Mouse (Mus musculus) kidney, postnatal 10 days (tissue): ENCODE data around the gene 1700003E16Rik.

Source experiments
- DNase-seq: peaks from one replicate; pipeline ENCODE4 v3.0.0; 2021; ENCODE audit warnings: mixed read lengths

The 1700003E16Rik gene

GRCm38 (mm10) chr6:83156259-83156684 is at the start of gene 1700003E16Rik, which contains the start of gene Wdr54:
1700003E16Rik (plus strand) TSS chr6:83156404.
Wdr54 (minus strand) TSS chr6:83156397.
- DNase-seq, result peak; percentile 74

DNA sequence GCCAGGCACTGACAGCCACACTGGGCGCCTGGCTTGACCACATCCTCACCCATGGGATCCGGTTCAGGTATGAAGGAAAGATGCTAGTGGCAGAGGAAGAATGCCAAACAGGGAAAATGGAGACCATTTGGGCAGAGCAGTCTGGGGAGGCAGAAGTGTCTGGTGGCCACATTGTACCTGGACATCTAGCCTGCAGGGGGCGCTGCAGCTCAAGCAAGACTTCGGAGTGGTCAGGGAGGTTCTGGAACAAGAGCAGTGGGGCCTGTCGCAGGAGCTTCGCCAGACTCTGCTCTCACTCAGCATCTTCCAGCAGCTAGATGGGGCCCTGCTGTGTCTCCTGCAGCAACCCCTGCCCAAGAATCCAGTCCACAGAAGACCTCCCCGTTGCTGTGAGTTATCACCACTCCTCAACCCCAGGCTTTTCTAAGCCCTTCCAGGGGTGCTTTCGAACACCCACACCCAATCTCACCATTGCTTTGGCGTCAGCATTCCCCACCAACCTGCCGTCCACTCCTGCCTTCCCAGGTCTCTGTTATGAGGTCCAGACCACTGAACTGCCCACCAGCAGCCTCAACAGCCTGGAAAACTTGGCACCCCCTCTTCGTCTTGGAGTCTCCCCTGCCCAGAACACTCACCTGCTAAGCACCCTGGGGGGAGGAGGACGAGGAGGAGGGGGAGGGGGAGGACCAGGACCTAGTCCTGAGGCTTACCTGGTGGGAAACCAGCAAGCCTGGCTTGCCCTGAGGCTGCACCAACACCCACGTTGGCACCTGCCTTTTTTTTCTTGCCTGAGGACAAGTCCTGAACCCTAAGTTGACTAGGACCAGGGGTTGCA is 48.4 kb upstream of the 1700003E16Rik start:
- peak; percentile 89 for DNase-seq

- peak; percentile 90 for DNase-seq
Measured at GRCm38 (mm10) chr6:83108762-83109668, 47.2 kb upstream of the 1700003E16Rik start, which contains the start of gene Mrpl53. Mrpl53 (plus strand) TSS chr6:83109040.

DNA sequence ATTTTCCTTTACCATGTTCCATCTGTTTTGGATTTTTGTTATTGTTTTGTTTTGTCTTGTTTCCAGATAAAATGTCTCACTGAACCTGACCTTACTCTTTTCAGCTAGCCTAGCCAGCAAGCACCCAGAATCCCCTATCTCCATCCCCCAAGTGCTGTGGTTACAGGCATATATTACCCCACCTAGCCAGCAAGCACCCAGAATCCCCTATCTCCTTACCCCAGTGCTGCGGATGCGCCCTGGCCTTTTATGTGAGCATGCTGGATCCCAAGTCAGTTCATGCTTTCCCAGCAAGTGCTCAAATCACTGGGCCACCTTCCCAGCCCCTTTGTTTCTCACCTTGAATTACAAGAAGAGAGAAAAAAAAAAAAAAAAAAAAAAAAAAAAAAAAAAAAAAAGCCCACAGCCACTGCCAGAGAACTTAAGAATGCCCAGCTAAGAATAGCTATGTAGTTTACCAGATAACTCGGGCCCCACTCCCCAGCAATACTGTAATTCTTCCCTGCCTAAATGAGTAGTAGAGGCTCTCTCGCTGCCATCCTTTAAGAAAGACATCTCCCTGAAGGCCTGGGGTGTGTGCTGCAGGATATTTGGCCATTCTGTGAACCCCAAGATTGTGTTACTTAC is 44.6 kb upstream of the 1700003E16Rik start:
- DNase-seq, result no peak

DNA sequence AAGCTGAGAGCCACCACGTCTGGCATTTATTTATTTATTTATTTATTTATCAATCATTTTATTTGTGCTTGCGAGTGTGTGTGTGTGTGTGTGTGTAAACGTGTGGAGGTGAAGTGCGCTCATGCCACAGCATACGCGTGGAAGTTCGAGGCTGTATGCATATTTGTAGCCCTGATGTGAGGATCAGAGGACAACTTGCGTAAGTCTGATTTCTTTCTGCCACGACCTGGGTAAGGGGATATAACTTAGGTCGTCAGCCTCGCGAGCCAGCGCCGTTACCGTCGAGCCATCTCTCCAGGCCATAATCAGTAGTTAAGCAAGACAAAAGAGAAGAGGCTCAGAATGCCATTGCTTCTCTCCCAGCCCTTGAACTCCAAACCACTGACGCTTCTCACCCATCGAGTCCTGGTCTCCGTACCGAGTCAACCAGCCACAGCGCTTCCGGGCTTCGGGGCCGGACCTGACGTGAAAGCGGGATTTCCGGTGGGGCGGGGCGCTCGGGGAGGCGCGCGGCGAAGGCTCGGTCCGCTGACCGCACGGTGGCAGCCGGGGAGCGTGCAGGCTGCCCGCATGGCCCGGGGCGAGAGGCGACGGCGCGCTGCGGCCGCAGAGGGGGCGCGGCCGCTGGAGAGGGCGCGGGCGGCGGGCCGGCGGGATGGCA is 41.1 kb upstream of the 1700003E16Rik start, which contains the start of gene Mogs:
TSS of gene Mogs (plus strand) at position 486 of the 661 bp plus-strand sequence.
- DNase-seq, result peak; percentile 98

DNA sequence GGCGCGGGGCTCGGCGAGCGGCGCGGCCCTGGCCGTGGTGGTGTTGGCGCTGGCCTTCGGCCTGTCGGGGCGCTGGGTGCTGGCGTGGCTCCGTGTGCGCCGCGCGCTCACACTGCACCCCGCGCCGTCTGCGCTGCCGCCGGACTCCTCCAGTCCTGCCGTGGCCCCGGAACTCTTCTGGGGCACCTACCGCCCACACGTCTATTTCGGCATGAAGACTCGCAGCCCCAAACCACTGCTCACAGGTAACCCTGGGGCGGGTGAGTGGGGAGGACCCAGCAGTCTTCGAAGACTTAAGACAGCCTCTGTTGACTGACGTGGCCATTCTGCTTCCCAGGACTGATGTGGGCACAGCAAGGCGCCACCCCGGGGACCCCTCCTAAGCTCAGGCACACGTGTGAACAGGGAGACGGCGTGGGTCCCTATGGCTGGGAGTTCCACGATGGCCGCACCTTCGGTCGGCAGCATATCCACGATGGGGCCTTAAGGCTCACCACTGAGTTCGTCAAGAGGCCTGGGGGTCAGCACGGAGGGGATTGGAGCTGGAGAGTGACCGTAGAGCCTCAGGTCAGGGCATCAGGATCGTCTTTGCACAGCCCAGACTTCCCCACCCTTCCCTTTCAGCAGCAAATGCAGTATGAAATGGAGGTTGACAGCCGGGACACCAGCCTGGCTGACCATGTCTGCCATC is 40.4 kb upstream of the 1700003E16Rik start:
- DNase-seq, result no peak

- DNase-seq, result peak; percentile 11
Measured at GRCm38 (mm10) chr6:83116373-83117164, 39.6 kb upstream of the 1700003E16Rik start.

- DNase-seq, result no peak
Measured at GRCm38 (mm10) chr6:83117165-83117438, 39.1 kb upstream of the 1700003E16Rik start.

GRCm38 (mm10) chr6:83117616-83118015 is 38.6 kb upstream of the 1700003E16Rik start:
- peak; percentile 21 for DNase-seq

DNA sequence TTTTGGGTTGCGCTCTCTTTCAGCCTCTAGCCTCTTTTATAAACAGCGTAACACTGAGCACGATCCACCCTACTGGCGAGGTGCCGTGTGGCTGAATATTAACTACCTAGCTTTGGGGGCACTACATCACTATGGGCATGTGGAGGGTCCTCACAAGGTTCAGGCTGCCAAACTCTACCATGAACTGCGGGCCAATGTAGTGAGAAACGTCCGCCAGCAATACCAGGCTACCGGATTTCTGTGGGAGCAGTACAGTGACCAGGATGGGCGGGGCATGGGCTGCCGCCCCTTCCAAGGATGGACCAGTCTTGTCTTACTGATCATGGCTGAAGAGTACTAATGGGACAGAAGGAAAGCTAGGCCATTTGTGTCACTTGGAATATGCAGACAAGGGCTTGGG is 37.8 kb upstream of the 1700003E16Rik start:
- peak; percentile 20 for DNase-seq

GRCm38 (mm10) chr6:83118825-83119733 is 37.1 kb upstream of the 1700003E16Rik start:
- DNase-seq, result peak; percentile 14

DNA sequence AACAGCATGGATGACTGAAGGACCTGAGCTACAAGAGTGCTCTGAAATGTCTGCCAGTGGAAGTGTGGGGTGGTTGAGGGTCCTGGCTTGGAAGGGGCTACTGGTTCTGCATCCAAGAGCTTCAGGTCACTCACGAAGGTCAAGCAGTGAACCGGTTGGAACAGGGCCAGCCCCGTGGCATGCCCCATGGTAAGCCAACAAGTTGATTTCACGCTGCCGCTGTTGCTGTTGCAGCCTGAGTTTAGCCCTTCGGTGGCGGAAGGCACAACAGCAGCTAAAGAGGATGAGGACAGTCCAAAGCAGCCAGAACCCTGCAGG is 36.5 kb upstream of the 1700003E16Rik start:
- DNase-seq, result peak; percentile 66

GRCm38 (mm10) chr6:83120930-83121862 is 35.0 kb upstream of the 1700003E16Rik start, which contains the start of gene Wbp1:
Wbp1 (minus strand) TSS chr6:83121559.
- DNase-seq, result peak; percentile 95

GRCm38 (mm10) chr6:83121863-83122710 is 34.1 kb upstream of the 1700003E16Rik start:
- peak; percentile 50 for DNase-seq

GRCm38 (mm10) chr6:83122961-83123360 is 33.2 kb upstream of the 1700003E16Rik start:
- no peak for DNase-seq

- peak; percentile 95 for DNase-seq
Measured at GRCm38 (mm10) chr6:83124851-83125312, 31.3 kb upstream of the 1700003E16Rik start.

GRCm38 (mm10) chr6:83125331-83125730 is 30.9 kb upstream of the 1700003E16Rik start, which contains the start of gene Ino80b:
Ino80b (minus strand) TSS chr6:83125431.
- no peak for DNase-seq
